Mouse (Mus musculus) embryo, embryonic 10.5 days (tissue): ENCODE data around the gene Mtcl1.

Experiments used
- DNase-seq: peaks from one replicate; pipeline ENCODE4 v3.0.0-alpha.2; 2015; ENCODE audit warnings: low spot score

The Mtcl1 gene

DNA sequence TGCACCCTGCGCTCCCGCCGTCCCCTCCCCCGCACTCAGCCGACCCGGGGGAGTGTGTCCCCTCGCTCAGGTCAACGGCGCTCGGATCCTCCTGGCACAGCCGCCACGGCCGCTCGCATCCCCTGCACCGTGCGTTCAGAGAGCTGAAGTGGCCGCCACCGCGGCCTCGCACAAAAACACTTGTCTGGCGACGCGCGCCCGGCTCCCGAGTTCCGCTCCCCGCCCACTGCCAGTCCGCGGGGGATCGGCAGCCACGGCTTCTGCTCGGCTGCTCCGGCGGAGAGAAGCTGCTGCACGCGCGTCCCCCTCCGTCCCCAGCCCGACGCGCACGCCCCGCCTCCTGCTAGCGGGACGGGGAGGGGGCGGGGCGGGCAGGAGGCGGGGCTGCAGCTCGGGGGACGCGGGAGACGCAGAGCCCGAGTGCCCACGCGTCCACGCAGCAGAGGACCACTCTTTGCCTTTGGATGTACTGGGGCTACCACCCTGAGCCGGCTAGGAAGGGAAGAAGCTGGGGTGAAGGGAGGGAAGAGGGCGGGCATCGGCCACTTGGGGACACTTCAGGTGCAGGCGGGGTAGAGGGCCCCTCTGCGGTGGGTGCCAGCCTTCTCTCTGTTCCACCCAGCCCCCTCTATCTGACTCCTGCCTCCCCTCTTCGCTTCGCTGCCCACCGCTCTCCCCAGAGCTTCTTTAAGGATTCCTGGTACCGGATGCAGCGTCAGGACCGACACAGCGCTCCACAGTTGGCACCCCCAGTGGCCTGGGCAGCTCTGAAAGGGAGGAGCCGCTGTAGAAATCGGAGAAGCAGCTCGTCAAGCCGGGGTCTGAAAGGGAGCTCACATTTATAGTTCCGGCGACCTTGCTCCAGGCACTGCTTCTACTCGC lies at the start of gene Mtcl1:
Gene Mtcl1, minus strand, starts transcription at position 291 of the 882 bp plus-strand sequence.
- peak; percentile 85 for DNase-seq

DNA sequence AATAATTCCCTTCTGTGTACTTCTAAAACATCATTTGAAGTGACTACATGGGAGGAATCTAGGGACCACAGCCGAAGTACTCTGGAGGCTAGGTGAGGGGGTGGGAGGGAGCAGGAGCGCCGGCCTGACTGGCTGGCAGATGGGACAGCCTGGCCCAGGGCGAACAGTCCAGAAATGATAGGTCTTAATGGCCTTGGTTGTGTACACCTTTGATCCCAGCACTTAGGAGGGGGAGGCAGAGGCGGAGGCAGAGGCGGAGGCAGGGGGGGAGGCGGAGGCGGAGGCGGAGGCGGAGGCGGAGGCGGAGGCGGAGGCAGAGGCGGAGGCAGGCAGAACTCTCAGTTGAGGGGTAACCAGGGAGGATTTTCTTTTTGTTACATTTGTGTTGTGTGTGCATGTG lies 49.0 kb upstream of the Mtcl1 start:
- no peak for DNase-seq

GRCm38 (mm10) chr17:66496589-66496988 lies 47.0 kb upstream of the Mtcl1 start:
- DNase-seq: no peak

DNA sequence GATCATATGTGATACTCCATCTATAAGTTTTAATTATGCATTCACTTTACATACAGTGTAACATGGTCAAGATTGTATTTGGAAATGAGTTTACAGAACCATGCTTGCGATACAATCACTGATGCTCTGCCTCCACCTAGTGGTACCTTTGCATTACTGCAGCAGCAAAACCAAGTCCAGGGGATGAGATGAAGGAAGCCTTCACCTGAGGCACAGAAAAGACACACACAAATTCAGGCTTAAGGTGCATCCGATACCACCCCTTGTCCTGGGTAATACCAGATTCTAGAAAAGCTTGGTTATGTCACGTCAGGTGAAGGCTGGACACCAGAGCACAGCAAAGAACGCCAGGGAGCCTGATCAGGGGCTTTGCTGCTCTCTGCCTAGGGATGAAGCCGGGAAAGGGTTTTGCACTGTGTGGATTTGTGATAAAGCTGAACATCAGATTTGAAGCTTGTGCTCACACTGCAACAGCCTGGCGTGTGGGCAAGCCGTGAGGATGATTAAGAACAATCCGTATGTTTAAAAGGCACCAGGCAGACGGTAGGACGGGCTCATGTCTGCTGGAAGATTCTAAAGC lies 40.6 kb upstream of the Mtcl1 start:
- peak; percentile 84 for DNase-seq

DNA sequence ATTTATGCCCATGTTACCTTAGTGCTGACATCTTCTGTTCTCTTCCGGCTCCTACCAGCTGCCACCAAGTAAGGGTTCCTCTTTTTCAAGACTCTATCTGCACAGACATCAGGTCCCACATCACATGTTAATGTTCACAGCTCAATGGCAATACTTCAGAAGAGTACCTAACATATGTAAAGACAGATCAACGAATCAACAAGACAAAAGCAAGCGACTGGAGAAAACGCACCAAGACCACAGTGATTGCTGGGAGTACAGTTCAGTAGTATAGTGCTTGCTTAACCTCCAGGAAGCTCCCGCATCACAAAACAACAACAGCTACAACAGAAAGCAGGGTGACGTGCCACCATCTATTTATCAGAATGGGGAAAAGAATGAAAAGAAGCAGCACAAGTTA lies 37.0 kb upstream of the Mtcl1 start:
- DNase-seq: no peak

DNA sequence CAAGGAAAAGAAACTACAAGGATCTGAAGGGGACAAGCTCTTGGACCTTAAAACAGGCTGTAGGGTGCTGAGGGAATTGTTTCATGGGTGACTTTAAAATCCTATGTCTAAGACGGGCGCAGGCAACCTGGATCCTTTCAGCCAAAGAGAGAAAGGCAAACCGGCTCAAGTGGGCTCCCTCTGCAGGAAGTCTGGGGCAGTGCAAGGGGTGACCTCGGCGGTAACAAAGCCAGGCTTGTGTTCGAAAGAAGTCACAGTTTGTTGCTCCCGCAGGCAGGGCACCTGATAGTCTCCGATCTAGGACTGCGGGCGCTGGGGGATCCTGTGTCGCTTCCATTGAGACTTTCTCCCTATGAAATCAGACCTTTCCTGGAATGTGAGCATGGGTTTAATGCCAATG lies 36.2 kb upstream of the Mtcl1 start:
- DNase-seq: peak; percentile 90

- DNase-seq: no peak
These were observed 35.4 kb upstream of the Mtcl1 start for GRCm38 (mm10) chr17:66484965-66485364.

DNA sequence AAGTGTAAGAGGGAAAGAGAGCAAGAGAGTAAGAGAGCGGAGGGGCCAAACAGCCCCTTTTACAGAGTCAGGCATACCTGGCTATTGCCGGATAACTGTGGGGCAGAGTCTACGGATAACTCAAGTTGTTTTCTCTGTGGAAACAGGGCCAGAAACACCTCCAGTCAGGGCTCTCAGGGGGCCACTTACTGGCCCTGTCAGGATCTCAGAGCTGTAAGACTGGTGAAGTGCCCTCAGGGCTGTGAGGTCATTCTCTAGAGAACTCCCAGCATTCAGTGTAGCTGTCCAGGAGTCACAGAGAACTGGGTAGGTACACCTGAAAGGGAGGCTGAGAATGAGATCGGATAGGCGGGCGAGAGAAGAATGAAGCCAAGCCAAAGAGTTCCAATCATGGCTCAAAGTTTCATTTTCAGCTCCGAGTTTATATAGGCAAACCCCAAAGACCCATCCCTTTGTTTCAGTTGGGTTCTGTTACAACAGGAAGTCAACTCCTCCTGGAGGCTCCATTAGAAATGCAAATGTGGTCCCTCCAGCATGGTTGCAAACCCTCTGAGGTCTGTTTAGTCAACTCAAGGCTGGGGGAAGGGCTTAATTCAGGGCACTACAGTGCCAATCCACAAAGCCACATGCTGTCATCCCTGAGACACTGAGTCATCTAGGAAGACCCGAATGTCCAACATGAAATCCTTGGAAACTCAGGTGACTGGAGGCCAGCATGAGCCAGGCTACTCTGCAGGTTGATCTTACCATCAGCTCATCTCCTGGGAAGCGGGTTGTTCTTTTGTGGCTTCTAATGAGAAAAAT lies 34.3 kb upstream of the Mtcl1 start:
- no peak for DNase-seq

GRCm38 (mm10) chr17:66481295-66481694 lies 31.7 kb upstream of the Mtcl1 start:
- no peak for DNase-seq

DNA sequence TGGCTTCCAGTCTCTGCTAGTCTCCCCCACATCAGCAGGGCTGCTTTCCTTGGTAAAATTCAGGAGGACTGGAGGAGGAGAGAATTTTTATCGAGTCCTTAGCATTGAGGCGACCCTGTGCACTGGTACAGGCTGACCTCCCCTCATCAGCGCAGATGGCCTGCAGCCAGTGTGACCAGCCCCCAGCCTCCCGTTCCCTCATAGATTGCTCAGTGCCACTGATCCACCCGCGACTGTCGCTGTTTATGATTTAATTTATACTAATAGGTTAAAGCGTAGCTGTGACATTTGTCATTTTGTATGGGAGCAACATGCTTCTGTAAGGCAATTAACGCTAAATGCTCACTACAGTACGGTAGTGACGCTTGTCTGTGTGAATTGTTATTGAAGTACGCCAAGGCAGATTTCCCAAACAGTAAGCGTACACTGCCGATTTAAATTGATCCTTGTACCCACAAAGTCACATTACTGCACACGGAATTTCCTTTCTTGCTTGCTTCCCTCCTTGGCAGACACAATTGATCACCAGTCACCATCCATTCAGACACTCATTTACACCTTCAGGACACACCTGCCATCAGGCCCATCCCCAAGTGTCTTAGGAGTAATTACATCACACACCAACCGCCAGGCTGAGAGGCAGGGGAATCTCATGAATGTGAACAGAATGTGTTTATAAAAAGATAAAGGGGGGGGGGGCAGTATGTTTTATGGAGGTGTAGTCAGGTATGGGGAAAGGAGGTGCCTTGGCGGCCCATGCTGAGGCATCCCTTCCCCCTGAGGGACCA lies 31.1 kb upstream of the Mtcl1 start:
- DNase-seq: peak; percentile 18

- peak; percentile 89 for DNase-seq
These were observed 30.4 kb upstream of the Mtcl1 start for GRCm38 (mm10) chr17:66479813-66480490.

DNA sequence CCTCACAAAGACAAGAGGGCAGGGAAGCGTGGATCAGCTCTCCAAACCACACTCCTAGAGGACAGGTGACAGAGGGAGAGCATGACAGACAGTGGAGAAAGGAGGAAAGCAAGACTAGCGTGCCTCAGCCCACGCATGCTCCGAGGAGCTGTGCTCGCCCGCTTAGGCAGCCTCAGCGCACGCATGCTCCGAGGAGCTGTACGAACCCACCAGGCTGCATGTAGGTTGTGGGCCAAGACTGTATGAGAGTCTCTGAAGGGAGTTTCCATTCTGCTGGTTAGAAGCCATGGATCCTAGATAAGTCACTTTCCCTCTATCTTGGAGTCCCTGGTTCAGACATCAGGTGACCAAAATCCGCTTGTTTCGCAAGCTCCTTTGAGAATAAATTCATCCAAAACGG lies 29.8 kb upstream of the Mtcl1 start:
- DNase-seq: peak; percentile 77

GRCm38 (mm10) chr17:66473205-66473604 lies 23.7 kb upstream of the Mtcl1 start:
- no peak for DNase-seq

DNA sequence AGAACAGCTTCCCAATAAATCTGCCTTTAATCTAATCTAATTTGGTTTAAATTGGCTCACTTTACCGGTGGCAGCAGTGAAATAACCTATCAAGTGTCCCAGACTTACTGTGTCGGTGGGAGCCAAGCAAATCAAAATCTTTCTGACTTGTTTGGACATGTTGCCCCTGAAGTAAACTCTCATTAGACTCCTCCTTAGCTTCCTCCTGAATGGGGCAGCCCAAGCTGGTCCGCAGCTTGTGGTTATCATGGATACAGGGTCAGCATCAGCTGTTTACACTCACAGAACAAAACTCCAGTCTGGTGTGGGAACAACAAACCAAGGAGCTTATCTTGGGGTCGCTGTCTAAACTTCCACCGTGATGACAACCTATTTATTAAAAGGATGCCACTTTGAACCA lies 22.2 kb upstream of the Mtcl1 start:
- no peak for DNase-seq

DNA sequence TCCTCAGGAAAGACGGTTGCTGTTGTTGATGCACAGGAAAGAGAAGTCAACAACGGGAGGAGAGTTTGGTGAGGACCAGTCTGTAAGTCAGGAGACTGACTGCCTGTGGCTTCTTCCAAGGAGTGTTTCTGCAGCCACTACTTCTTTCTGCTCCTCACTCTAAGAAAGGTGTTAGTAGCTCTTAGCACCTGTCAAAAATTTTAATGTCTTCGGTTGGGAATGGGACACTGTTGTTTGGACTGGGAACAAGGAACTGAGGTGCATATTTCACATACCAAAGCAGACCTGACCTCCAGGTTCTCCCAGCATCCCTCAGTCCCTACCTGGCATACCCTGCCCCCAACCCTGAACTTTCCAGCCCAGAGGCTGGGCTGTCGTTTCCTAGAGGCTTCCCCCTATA lies 21.7 kb upstream of the Mtcl1 start:
- DNase-seq: no peak

GRCm38 (mm10) chr17:66470020-66470419 lies 20.5 kb upstream of the Mtcl1 start:
- no peak for DNase-seq

DNA sequence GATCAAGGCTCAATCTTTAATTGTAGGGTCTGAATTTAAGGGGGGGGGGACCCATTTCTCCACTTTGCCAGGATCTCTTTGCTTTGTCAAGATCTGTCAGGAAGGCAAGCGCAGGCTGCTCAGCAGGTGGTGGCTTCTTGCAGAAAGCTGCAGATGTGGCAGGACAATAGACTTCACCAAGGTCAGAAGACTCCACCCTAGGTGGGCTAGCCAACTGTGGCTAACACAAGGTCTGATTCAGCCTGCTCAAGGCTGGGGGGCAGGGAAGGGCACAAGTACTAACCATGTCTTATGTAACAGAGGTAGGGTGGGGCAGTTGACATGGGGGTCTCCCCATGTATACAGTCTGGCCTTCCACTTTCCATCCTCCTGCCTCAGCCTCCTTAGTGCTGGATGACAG lies 7.7 kb upstream of the Mtcl1 start:
- no peak for DNase-seq

DNA sequence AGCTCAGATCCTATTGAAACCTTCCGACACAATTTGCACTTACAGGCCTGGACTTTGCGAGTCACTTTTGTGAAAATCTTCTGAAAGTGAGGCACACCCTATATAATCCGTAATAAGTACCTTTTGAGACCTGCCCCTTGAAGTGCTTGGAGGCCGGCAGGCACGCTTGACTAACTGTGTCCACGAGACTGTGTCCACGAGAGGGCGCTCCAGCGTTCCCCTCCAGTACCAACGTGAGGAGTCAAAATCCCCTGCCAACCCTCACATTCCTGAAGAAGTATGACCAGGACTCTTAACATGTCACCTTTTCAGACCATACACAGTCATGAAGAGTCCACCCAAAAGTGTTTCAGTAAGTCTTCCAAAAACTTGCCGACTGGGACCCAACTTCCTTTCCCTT lies 1.6 kb upstream of the Mtcl1 start:
- peak; percentile 97 for DNase-seq

DNA sequence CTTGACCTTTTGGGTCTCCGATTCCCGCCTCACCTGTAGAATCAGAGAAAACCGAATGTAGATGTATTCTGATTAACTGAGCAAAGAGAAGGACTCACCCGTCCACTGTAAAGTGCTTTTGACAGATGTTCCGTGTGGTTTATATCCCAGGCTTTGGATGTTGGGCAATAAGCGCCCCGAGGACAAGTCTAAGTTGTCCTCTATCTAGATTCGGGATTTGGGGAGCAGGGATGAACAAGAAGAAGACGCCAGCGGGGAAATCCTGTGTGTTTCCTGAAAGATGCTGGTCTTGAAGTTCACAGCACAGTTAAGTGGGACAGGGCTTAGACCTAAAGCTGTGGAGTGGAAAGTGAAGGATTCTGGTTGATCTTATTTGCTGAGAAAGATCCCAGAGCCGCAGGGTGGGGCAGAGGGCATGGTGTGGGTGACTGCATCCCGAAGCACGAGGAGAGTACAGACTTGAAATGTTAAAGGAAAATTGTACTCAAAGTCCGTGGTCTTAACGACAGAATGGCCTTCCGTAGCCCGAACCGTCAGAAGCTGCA lies 1.0 kb upstream of the Mtcl1 start:
- peak; percentile 23 for DNase-seq

GRCm38 (mm10) chr17:66448421-66449405 lies 837 bp downstream of the Mtcl1 start:
- DNase-seq: peak; percentile 59
